Mouse (Mus musculus): ENCODE measurements around the gene Cdh16. TPM values are rescaled to one million over a fixed set of nuclear protein-coding genes. Genes with fewer than 3 reads are reported as not detected.
A peak's percentile ranks its signal among the peaks of the same experiment; 100 is the strongest.

The Cdh16 gene
- polyA plus RNA-seq, 1 experiment from 2014 or later: 20.1 TPM

GRCm38 (mm10) chr8:104635004-104635710 lies 11.0 kb upstream of the Cdh16 start:
- Histone ChIP-seq H3K4me1 (ENCODE audit: control insufficient read depth, insufficient read depth, low read length) (peaks cover 17% of the 10 kb centered on the region), H3K27me3 (ENCODE audit: control insufficient read depth, insufficient read depth, low read length) (no peaks in the 10 kb centered on the region), H3K4me2 (ENCODE audit: low read depth, low read length) (no peak overlapping the region), H3K36me3 (ENCODE audit: control insufficient read depth, insufficient read depth) (peaks cover 29% of the 10 kb centered on the region), H3K4me3 (ENCODE audit: low read length) (no peak overlapping the region), H3K9ac (ENCODE audit: low read length) (no peak overlapping the region), H3K9me3 (replicated peaks; ENCODE audit: control insufficient read depth, low read length) (no peaks in the 10 kb centered on the region), H3K27ac (ENCODE audit: low read length) (no peak overlapping the region)
- WGBS: 86% methylated on average over 3 of the region's 3 CpGs
- ATAC-seq (replicated peaks; ENCODE audit: extremely low read depth, insufficient read depth, low FRiP score): no peak

GRCm38 (mm10) chr8:104633156-104633744 lies 9.1 kb upstream of the Cdh16 start:
- Histone ChIP-seq H3K4me3 (ENCODE audit: low read length) (no peak overlapping the region), H3K9me3 (replicated peaks; ENCODE audit: control insufficient read depth, low read length) (no peaks in the 10 kb centered on the region), H3K9ac (ENCODE audit: low read length) (0 out of 2 replicates have a peak overlapping the region, but pooled peaks have one; percentile 33), H3K27me3 (ENCODE audit: control insufficient read depth, insufficient read depth, low read length) (no peaks in the 10 kb centered on the region), H3K4me2 (ENCODE audit: low read depth, low read length) (no peak overlapping the region), H3K4me1 (ENCODE audit: control insufficient read depth, insufficient read depth, low read length) (peaks cover 23% of the 10 kb centered on the region), H3K36me3 (ENCODE audit: control insufficient read depth, insufficient read depth) (peaks cover 20% of the 10 kb centered on the region), H3K27ac (ENCODE audit: low read length) (peak overlapping the region; percentile 62)
- no peak for ATAC-seq (replicated peaks; ENCODE audit: extremely low read depth, insufficient read depth, low FRiP score)
- 45% methylated on average over 9 of the region's 9 CpGs for WGBS

DNA sequence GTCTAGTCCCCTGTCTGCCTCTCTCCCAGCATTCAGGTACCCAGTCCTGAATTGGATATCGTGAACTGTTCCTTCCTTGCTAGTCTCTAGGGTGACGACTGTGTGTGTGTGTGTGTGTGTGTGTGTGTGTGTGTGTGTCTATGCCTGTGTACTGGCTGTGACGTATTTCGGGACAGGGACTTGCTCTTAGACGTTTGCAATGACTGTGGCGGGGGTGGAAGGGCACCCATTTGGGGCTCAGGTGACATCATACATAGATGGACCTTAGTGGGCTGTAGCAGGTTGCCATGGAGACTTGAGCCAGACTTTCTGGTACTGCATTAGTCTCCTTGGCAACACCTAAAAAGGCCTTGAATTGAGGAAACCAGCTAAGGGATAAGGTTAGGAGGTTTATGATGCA lies 8.3 kb upstream of the Cdh16 start:
- Histone ChIP-seq H3K27ac (ENCODE audit: low read length) (peak overlapping the region; percentile 99), H3K9ac (ENCODE audit: low read length) (peak overlapping the region; percentile 95), H3K4me1 (ENCODE audit: control insufficient read depth, insufficient read depth, low read length) (peaks cover 30% of the 10 kb centered on the region), H3K9me3 (replicated peaks; ENCODE audit: control insufficient read depth, low read length) (no peaks in the 10 kb centered on the region), H3K27me3 (ENCODE audit: control insufficient read depth, insufficient read depth, low read length) (no peaks in the 10 kb centered on the region), H3K4me3 (ENCODE audit: low read length) (peak overlapping the region; percentile 84; the same call in 1 of the 2 replicates), H3K4me2 (ENCODE audit: low read depth, low read length) (peak overlapping the region; percentile 76), H3K36me3 (ENCODE audit: control insufficient read depth, insufficient read depth) (peaks cover 25% of the 10 kb centered on the region)
- ATAC-seq (replicated peaks; ENCODE audit: extremely low read depth, insufficient read depth, low FRiP score): no peak
- 56% methylated on average over 6 of the region's 6 CpGs for whole genome bisulfite sequencing

GRCm38 (mm10) chr8:104631975-104632374 lies 7.8 kb upstream of the Cdh16 start:
- H3K36me3 ChIP-seq (ENCODE audit: control insufficient read depth, insufficient read depth): peaks cover 26% of the 10 kb centered on the region
- 0 out of 2 replicates have a peak, but pooled peaks have one; percentile 3 for ATAC-seq (replicated peaks; ENCODE audit: extremely low read depth, insufficient read depth, low FRiP score)
- peak overlapping the region; percentile 84 for H3K4me3 ChIP-seq (ENCODE audit: low read length)
- peaks cover 32% of the 10 kb centered on the region for H3K4me1 ChIP-seq (ENCODE audit: control insufficient read depth, insufficient read depth, low read length)
- WGBS: 20% methylated on average over 5 of the region's 5 CpGs
- H3K27ac ChIP-seq (ENCODE audit: low read length): peak overlapping the region; percentile 99
- H3K9me3 ChIP-seq (replicated peaks; ENCODE audit: control insufficient read depth, low read length): no peaks in the 10 kb centered on the region
- H3K9ac ChIP-seq (ENCODE audit: low read length): peak overlapping the region; percentile 95
- H3K27me3 ChIP-seq (ENCODE audit: control insufficient read depth, insufficient read depth, low read length): no peaks in the 10 kb centered on the region
- peak overlapping the region; percentile 76 for H3K4me2 ChIP-seq (ENCODE audit: low read depth, low read length)

- no peaks in the 10 kb centered on the region for H3K9me3 ChIP-seq (replicated peaks; ENCODE audit: control insufficient read depth, low read length)
- under 1% methylated on average over 21 of the region's 28 CpGs for WGBS
- H3K9ac ChIP-seq (ENCODE audit: low read length): peak within 1 kb of the TSS; percentile 95
- peaks cover 26% of the 10 kb centered on the region for H3K36me3 ChIP-seq (ENCODE audit: control insufficient read depth, insufficient read depth)
- H3K27ac ChIP-seq (ENCODE audit: low read length): peak within 1 kb of the TSS; percentile 99
- ATAC-seq (replicated peaks; ENCODE audit: extremely low read depth, insufficient read depth, low FRiP score): peak; percentile 82
- H3K27me3 ChIP-seq (ENCODE audit: control insufficient read depth, insufficient read depth, low read length): no peaks in the 10 kb centered on the region
- peak within 1 kb of the TSS; percentile 84 for H3K4me3 ChIP-seq (ENCODE audit: low read length)
- peaks cover 32% of the 10 kb centered on the region for H3K4me1 ChIP-seq (ENCODE audit: control insufficient read depth, insufficient read depth, low read length)
- H3K4me2 ChIP-seq (ENCODE audit: low read depth, low read length): peak within 1 kb of the TSS; percentile 76
Measured at GRCm38 (mm10) chr8:104630981-104631663, 6.9 kb upstream of the Cdh16 start, which contains the start of gene Rrad. Gene Rrad (minus strand): TSS chr8:104631327.

GRCm38 (mm10) chr8:104630574-104630973 lies 6.4 kb upstream of the Cdh16 start:
- Histone ChIP-seq H3K4me1 (ENCODE audit: control insufficient read depth, insufficient read depth, low read length) (peaks cover 36% of the 10 kb centered on the region), H3K36me3 (ENCODE audit: control insufficient read depth, insufficient read depth) (peaks cover 23% of the 10 kb centered on the region), H3K4me3 (ENCODE audit: low read length) (peak overlapping the region; percentile 84), H3K9me3 (replicated peaks; ENCODE audit: control insufficient read depth, low read length) (no peaks in the 10 kb centered on the region), H3K27me3 (ENCODE audit: control insufficient read depth, insufficient read depth, low read length) (no peaks in the 10 kb centered on the region), H3K9ac (ENCODE audit: low read length) (peak overlapping the region; percentile 95), H3K4me2 (ENCODE audit: low read depth, low read length) (peak overlapping the region; percentile 76), H3K27ac (ENCODE audit: low read length) (peak overlapping the region; percentile 96)
- no peak for ATAC-seq (replicated peaks; ENCODE audit: extremely low read depth, insufficient read depth, low FRiP score)
- WGBS: 1% methylated on average over 36 of the region's 36 CpGs

GRCm38 (mm10) chr8:104630111-104630479 lies 5.9 kb upstream of the Cdh16 start:
- Histone ChIP-seq H3K4me2 (ENCODE audit: low read depth, low read length) (peak overlapping the region; percentile 76), H3K36me3 (ENCODE audit: control insufficient read depth, insufficient read depth) (peaks cover 18% of the 10 kb centered on the region), H3K27me3 (ENCODE audit: control insufficient read depth, insufficient read depth, low read length) (no peaks in the 10 kb centered on the region), H3K4me1 (ENCODE audit: control insufficient read depth, insufficient read depth, low read length) (peaks cover 38% of the 10 kb centered on the region), H3K4me3 (ENCODE audit: low read length) (peak overlapping the region; percentile 84), H3K9ac (ENCODE audit: low read length) (peak overlapping the region; percentile 95), H3K27ac (ENCODE audit: low read length) (peak overlapping the region; percentile 96), H3K9me3 (replicated peaks; ENCODE audit: control insufficient read depth, low read length) (no peaks in the 10 kb centered on the region)
- ATAC-seq (replicated peaks; ENCODE audit: extremely low read depth, insufficient read depth, low FRiP score): no peak
- 12% methylated on average over 8 of the region's 8 CpGs for WGBS

GRCm38 (mm10) chr8:104629306-104630110 lies 5.3 kb upstream of the Cdh16 start:
- Histone ChIP-seq H3K9me3 (replicated peaks; ENCODE audit: control insufficient read depth, low read length) (no peaks in the 10 kb centered on the region), H3K9ac (ENCODE audit: low read length) (peak overlapping the region; percentile 95), H3K36me3 (ENCODE audit: control insufficient read depth, insufficient read depth) (peaks cover 16% of the 10 kb centered on the region), H3K4me1 (ENCODE audit: control insufficient read depth, insufficient read depth, low read length) (peaks cover 44% of the 10 kb centered on the region), H3K27ac (ENCODE audit: low read length) (peak overlapping the region; percentile 96), H3K4me3 (ENCODE audit: low read length) (peak overlapping the region; percentile 84), H3K4me2 (ENCODE audit: low read depth, low read length) (peak overlapping the region; percentile 76), H3K27me3 (ENCODE audit: control insufficient read depth, insufficient read depth, low read length) (no peaks in the 10 kb centered on the region)
- peak; percentile 20 for ATAC-seq (replicated peaks; ENCODE audit: extremely low read depth, insufficient read depth, low FRiP score)
- 19% methylated on average over 22 of the region's 22 CpGs for WGBS
